Mouse (Mus musculus): ENCODE results near the gene Ifna9. TPM values are rescaled to one million over a fixed set of nuclear protein-coding genes. Genes with fewer than 3 reads are reported as not detected.
"Not testable (repeated sequence)": the region's sequence is repeated elsewhere in the genome, so short reads cannot be mapped to it uniquely, and the experiment has no call there.

Ifna9 gene
- not detected for total RNA-seq (2021)
- long read RNA-seq, experiment 1 = 0 reads
- long read RNA-seq, experiment 2 = 0 reads

GRCm38 (mm10) chr4:88592285-88592684, at the start of gene Ifna9:
Ifna9 (minus strand) TSS chr4:88592385.
- DNase-seq = no peak

DNA sequence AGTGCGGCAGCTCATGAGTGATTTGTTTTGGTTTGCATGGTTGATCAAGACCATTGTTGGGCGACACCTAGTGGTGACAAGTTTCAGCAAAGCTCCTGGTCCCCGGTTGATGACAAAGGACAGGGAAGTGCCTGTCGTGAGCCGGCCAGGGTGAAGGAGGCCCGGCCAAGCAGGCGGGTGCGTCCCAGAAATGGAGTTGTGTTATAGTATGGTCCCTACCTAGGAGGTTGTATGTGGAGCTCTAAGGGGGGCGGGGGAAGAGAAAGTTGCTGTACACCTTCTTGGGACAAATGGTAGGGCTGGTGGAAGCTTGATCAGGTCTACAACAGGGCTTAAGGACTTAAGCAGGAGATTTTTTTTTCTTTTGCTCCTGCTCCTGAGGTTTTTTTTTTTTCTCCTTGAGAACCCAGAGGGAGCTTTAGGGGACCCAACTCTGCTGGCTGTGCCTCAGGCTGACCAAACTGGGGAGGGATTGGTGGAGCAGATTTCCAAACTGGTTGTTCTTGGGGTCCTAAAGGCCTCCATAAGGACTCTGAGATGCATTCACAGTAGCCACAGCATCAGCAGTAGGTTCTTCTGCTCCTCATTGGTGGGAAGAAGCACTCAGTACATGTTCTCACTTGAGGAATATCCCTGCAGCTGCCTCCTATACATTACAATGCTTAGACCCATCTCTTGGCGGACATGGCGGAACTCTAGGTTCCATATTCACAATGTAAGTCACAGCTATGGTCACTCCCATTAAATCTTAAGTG, 49.1 kb upstream of the Ifna9 start:
- peak; percentile 97 for DNase-seq

DNA sequence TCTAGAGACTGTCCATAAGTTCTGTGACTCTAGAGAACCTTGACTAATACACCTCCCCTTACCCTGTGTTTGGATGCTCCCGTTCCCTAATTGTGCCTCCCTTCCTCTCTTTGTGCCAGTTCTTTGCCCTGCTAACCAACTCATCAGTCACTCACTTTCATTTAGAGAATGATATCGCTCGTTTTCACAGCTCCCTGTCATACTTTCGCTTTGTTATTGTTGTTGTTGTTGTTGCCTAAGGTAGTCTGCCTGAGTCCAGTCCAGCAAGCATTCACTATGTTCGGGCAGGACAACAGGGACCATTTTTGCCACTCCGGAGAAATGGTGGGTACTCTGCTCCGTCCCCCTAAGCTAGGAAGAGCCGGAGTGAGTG, 48.5 kb upstream of the Ifna9 start:
- no peak for DNase-seq

DNA sequence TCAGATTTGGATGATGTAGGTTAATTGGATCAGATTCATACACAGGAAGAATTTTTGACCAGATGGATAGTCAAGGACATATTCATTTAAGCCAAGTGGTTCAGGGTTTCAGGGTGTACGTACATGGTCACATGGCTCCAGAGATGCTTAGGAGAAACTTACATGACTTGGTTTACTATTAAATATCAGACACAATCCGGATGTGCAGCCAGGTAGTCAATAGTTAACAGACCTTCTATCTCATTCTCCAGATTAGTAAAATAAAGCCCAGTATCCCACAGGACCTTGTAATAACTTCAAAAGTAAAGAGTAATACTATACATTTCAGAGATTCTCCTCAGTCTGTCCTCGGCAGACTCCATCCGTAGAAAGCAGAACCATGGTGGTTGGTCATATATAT, 42.1 kb upstream of the Ifna9 start, which contains the start of gene C87499:
Gene C87499 (minus strand): TSS at position 101 of the 400 bp plus-strand sequence.
- DNase-seq = no peak

GRCm38 (mm10) chr4:88603276-88603675, 11.1 kb upstream of the Ifna9 start, which contains the start of gene Ifna12:
Ifna12 (minus strand) TSS chr4:88603376.
- no peak for DNase-seq

DNA sequence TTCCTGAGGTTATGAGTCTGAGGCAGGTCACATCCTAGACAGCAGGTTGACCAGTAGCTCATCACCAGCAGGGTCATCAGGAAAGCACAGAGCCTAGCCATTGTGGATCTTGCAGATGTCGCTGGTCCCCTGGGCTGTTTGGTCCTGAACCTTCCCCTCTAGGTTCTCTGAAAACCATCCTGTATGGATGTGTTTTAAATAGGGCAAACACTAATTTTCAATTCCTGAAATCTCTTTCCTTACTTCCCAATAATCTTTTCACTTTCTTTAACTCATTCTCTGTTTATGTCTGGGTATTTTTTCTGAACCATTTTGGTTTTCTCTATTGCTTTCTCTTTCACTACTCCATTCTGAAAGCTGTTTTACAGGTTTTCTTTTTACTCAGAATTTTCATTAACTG, 20.5 kb downstream of the Ifna9 start, which contains the start of gene Ifna14:
Gene Ifna14 (minus strand): TSS at position 101 of the 400 bp plus-strand sequence.
- no peak for DNase-seq

DNA sequence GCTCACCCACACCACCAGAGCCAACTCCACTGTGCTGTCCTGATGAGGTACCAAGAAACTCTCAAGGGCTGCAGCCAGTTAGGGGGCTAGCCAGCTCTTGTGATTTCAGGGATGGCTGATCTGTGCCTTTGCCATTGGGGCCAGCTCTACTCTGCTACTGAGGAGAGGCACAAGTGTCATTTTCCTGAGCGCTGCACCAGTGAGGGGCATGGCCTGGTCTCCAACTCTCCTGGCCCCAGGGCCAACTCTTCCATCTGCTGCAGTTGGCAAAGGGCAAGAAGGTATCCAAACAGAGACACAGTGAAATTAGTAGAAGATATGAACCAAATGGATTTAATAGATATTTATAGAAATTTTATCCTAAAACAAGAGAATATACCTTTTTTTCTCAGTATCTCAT, 30.4 kb downstream of the Ifna9 start:
- no peak for DNase-seq

- DNase-seq = not testable (repeated sequence)
Measured at GRCm38 (mm10) chr4:88558145-88558544, 34.0 kb downstream of the Ifna9 start, which contains the start of gene Ifna15. Ifna15 (minus strand) TSS chr4:88558245.

DNA sequence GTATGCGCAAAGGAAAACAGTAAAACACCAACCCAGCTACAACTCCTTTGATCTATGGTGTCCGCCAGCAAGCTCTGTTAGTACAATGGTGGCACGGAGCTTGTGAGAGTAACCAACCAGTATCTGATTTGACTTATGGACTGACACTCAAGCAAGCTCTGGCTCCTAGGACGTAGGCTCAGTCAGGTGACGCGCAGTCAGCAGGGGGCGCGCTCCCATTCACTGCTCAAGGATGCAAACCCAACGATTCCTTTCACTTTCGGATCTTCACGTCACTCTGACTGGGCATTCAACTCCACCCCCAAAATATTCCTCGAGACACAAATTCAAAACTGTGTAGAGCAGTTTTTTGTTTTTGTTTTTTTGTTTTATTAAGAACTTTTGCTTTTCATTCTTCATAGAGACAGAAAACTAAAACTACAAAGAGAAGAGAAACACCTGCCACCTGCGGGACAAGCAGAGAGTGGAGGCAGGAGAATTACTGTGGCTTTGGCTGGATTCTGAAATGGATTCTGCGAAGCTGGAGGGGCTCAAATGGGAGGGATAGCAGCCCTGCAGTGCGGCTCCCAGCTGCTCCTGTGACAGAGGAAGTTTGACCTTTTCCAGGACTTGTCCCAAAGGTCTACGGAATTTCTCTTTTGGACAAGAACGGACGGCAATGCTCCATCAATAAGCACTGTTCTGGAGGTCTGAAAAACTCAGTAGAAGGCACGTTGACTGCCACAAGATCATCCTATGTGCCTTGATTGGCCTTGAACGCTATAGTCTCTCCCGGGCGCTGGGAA, 41.8 kb downstream of the Ifna9 start:
- DNase-seq = peak; percentile 73

DNA sequence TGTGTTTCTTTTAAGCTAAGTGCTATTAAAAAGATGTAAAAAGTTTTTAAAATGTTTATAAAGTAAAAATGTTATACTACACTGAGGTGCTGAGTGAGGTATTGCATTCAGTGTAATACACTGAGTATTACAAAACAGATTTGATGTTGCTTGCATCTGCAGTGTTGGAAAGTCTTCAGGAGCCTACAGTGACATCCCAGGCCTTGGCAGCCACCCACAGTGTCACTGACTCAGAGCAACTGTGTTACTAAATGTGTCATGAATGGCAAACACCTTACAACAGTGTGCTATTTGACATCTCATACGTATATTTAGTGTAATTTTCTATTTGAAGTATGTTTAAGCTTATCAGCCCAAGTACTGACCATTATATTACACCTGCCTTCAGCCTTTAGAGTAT, 44.2 kb downstream of the Ifna9 start:
- DNase-seq = no peak

DNA sequence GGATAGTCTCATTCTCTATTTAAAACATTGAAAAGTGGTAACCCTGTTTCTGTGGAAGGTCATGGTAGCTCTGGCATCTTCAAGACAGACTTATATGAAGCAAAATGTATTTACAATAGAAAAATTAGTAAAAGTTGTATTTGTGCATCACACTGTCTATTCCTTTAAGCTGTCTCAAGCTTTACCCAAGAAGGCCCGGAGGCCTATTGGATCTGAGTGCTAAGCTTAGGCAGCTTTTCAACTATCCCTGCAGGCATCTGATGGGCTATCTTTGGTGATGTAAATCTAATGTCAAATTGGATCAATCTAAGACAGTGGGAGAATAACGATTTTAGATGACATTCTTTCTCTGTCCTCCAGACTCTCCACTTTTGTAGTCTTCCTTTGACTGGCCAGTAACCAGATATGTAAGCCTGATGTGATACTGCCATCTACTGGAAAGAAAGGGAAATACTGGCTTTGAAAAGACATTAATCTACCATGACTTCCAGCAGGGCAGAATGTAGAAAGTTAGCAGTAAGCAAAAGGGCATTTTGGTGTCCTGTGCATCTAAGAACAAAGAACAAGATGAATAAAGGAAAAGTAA, 48.4 kb downstream of the Ifna9 start:
- no peak for DNase-seq

Other genes with a start within 250 kb of the Ifna9 start
- 1 to 10 TPM; 2.4 to 2.8 TPM for gene Hacd4, start 153.5 kb downstream of the Ifna9 start, total RNA-seq (2021)
- not detected for gene Ifnb1, start 69.6 kb downstream of the Ifna9 start, total RNA-seq (2021)
- gene Ifna15, start 34.1 kb downstream of the Ifna9 start, total RNA-seq (2021) = not detected
- gene Ifna14, start 20.6 kb downstream of the Ifna9 start, total RNA-seq (2021) = not detected
- gene Ifna12, start 11.0 kb upstream of the Ifna9 start, total RNA-seq (2021) = not detected
- gene C87499, start 42.0 kb upstream of the Ifna9 start, total RNA-seq (2021) = not detected
- gene Ifna13, start 52.1 kb upstream of the Ifna9 start, total RNA-seq (2021) = not detected
- gene Ifna16, start 84.5 kb upstream of the Ifna9 start, total RNA-seq (2021) = not detected
- gene Ifna2, start 91.5 kb upstream of the Ifna9 start, total RNA-seq (2021) = not detected
- not detected for gene Ifnab, start 99.0 kb upstream of the Ifna9 start, total RNA-seq (2021)
- gene Gm26566, start 129.4 kb upstream of the Ifna9 start, total RNA-seq (2021) = under 1 TPM; 0.31 to 0.34 TPM
- gene Klhl9, start 130.1 kb upstream of the Ifna9 start, total RNA-seq (2021) = 10 to 100 TPM; 57.1 to 66.3 TPM
- not detected for gene Gm13271, start 162.5 kb upstream of the Ifna9 start, total RNA-seq (2021)
- not detected for gene Gm13283, start 167.7 kb upstream of the Ifna9 start, total RNA-seq (2021)
- gene Gm13290, start 181.4 kb upstream of the Ifna9 start, total RNA-seq (2021) = not detected
- not detected for gene Gm13289, start 184.5 kb upstream of the Ifna9 start, total RNA-seq (2021)
- not detected for gene Gm13272, start 187.5 kb upstream of the Ifna9 start, total RNA-seq (2021)
- gene Ifnz, start 189.7 kb upstream of the Ifna9 start, total RNA-seq (2021) = not detected
- gene Gm13276, start 193.3 kb upstream of the Ifna9 start, total RNA-seq (2021) = not detected
- not detected for gene Gm13277, start 196.2 kb upstream of the Ifna9 start, total RNA-seq (2021)
- not detected for gene Gm13278, start 199.2 kb upstream of the Ifna9 start, total RNA-seq (2021)
- gene Gm13275, start 202.1 kb upstream of the Ifna9 start, total RNA-seq (2021) = not detected
- gene Gm13279, start 205.0 kb upstream of the Ifna9 start, total RNA-seq (2021) = not detected
- gene Gm13285, start 207.3 kb upstream of the Ifna9 start, total RNA-seq (2021) = under 1 TPM in 1 of 2 experiments, not detected in 1; 0.21 TPM
- not detected for gene Gm13287, start 210.9 kb upstream of the Ifna9 start, total RNA-seq (2021)
- not detected for gene Gm13288, start 213.1 kb upstream of the Ifna9 start, total RNA-seq (2021)
- not detected for gene Ifna7, start 223.8 kb upstream of the Ifna9 start, total RNA-seq (2021)
- not detected for gene Ifna11, start 227.6 kb upstream of the Ifna9 start, total RNA-seq (2021)
- gene Ifna6, start 235.0 kb upstream of the Ifna9 start, total RNA-seq (2021) = not detected
- not detected for gene Ifna5, start 243.1 kb upstream of the Ifna9 start, total RNA-seq (2021)
- not detected for gene Ifna4, start 249.5 kb upstream of the Ifna9 start, total RNA-seq (2021)

Data from gastrocnemius, postnatal 10 days (tissue).